Mouse (Mus musculus) kidney, embryonic 16.5 days (tissue): ENCODE measurements around the gene Dhdds. TPM values are rescaled to one million over a fixed set of nuclear protein-coding genes. Genes with fewer than 3 reads are reported as not detected.

Experiments used
- ATAC-seq: fragments of 200-750 bp; cut with Nextera tagmentation; 2 replicates; pipeline ENCODE4 v1.8.0; 2017; ENCODE audit warnings: moderate TSS enrichment; ENCODE audit not compliant: low FRiP score, low TSS enrichment
- H3K27ac ChIP-seq: fragments of 300-500 bp; sonication (generic); 2 replicates; pipeline ENCODE4 v1.5.1; 2014; ENCODE audit warnings: low read length
- H3K27me3 ChIP-seq: fragments of 300-500 bp; sonication (generic); 2 replicates; pipeline ENCODE4 v1.6.1; 2014; ENCODE audit warnings: low read length, control low read depth, mixed read lengths; ENCODE audit not compliant: insufficient read depth
- H3K36me3 ChIP-seq: fragments of 300-500 bp; sonication (generic); 2 replicates; pipeline ENCODE4 v1.6.1; 2014; ENCODE audit warnings: low read length, control low read depth, mixed read lengths; ENCODE audit not compliant: insufficient read depth
- H3K4me1 ChIP-seq: fragments of 300-500 bp; sonication (generic); 2 replicates; pipeline ENCODE4 v1.6.1; 2014; ENCODE audit warnings: low read length, control low read depth, mixed read lengths; ENCODE audit not compliant: insufficient read depth
- H3K4me2 ChIP-seq: fragments of 300-500 bp; sonication (generic); replicated peaks from 2 replicates; pipeline ENCODE4 v1.6.1; 2014; ENCODE audit warnings: low read depth, low read length
- H3K4me3 ChIP-seq: fragments of 300-500 bp; sonication (generic); 2 replicates; pipeline ENCODE4 v1.5.1; 2014; ENCODE audit warnings: mild to moderate bottlenecking, low read length
- H3K9ac ChIP-seq: fragments of 300-500 bp; sonication (generic); replicated peaks from 2 replicates; pipeline ENCODE4 v1.6.1; 2014; ENCODE audit warnings: low read length
- H3K9me3 ChIP-seq: fragments of 300-500 bp; sonication (generic); 2 replicates; pipeline ENCODE4 v1.6.1; 2016; ENCODE audit warnings: low read length, control low read depth
- WGBS: fragments of 180-500 bp; shearing (Covaris S2); extraction: QIAGEN DNeasy Blood & Tissue Kit; methylation state at CpG from one replicate; pipeline ENCODE4 v1.1.7; 2014; 5-methylcytosine and 5-hydroxymethylcytosine counted together
- polyA plus RNA-seq: library from polyadenylated mRNA; unstranded; fragments of >200 nt; fragmentation: Nextera tagmentation; extraction: Ambion mirVana; gene quantifications from 2 replicates; pipeline ENCODE4 v1.2.1, GENCODE M21; 2015

Dhdds gene
- polyA plus RNA-seq: 51.7 and 53.1 TPM in 2 replicates

DNA sequence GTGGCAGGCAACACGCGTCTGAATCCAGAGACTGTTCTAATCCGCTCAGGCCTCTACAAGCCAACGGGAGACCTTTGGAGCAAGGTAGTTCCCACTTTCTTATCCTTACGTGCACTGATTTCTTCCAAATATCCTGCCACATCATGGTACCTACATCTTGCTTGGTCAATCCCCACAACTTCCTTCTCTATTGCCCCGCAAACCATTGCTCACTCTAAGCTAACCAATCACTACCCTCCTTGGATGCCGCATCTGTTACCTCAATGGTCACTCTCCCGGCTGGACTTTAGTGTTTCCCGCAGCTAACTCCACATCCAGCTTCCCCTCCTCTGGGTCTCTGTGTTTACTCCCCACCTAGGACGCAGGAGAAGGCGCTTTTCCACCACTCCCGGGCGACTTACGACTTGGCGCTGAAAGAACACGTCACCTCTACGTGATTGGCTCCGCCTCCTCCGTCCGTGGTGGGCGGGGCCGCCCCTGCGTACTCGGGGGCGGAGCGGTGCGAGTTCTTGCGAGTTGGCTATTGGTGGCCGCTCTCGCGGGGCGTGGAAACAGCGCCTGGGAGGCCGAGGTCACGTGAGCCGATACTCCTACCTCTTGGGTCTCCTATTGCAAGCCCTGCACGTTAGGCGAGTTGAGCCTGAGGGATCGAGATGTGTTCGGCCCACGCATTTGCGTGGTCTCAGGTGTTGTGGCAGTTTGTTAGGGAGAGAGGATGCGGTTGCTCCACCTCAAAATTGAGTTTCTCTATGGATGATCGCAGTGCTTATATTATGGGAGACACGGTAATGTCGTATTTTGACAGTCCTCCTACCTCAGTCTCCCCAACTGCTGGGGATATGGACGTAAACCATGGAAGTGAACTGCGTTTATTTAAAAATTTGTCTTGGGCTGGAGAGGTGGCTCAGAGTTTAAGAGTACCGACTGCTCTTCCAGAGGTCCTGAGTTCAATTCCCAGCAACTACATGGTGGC, at the start of gene Dhdds:
Gene Dhdds (minus strand): TSS at position 453 of the 973 bp plus-strand sequence.
- Histone ChIP-seq H3K4me3 (peak within 1 kb of the TSS; percentile 76), H3K27me3 (no peaks in the 10 kb centered on the region), H3K27ac (peak within 1 kb of the TSS; percentile 56), H3K4me1 (peaks cover 11% of the 10 kb centered on the region; the same call in 1 of the 2 replicates), H3K4me2 (peak within 1 kb of the TSS; percentile 86), H3K9ac (peak within 1 kb of the TSS; percentile 82), H3K9me3 (no peaks in the 10 kb centered on the region), H3K36me3 (0 out of 2 replicates have a peak, but pooled peaks cover 2% of the 10 kb centered on the region)
- ATAC-seq: peak; percentile 98
- WGBS: 1% methylated on average over 49 of the region's 49 CpGs

GRCm38 (mm10) chr4:134047648-134048047, 46.9 kb upstream of the Dhdds start:
- no peak overlapping the region for H3K27ac ChIP-seq
- no peak overlapping the region for H3K4me3 ChIP-seq
- H3K9me3 ChIP-seq: no peaks in the 10 kb centered on the region
- no peak overlapping the region for H3K9ac ChIP-seq
- H3K4me2 ChIP-seq: no peak overlapping the region
- H3K36me3 ChIP-seq: no peaks in the 10 kb centered on the region
- no peaks in the 10 kb centered on the region for H3K4me1 ChIP-seq
- no peaks in the 10 kb centered on the region for H3K27me3 ChIP-seq
- no peak for ATAC-seq
- 56% methylated on average over 5 of the region's 5 CpGs for WGBS

DNA sequence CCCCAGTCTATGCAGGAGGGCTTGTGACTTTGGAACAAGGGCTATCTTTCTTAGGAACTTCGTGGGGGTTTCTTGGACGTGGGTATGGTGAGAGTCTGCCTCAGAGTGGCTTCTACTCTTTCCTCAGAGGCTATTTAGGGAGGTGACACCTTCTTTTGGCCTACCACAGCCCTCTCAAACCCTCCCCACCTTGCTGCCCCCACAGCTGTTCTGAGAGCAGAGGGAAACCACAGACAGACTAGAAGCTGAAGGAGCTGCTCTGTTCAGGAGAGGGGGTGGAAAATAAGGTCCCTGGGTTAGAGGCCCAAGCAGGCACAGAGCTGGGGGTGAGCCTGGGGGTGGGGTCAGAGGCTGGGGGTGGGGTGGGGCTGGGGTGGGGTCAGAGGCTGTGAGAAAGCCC, 42.3 kb upstream of the Dhdds start:
- H3K4me3 ChIP-seq: no peak overlapping the region
- no peak overlapping the region for H3K4me2 ChIP-seq
- WGBS: 56% methylated on average over 2 of the region's 2 CpGs
- H3K36me3 ChIP-seq: no peaks in the 10 kb centered on the region
- no peaks in the 10 kb centered on the region for H3K9me3 ChIP-seq
- H3K27ac ChIP-seq: no peak overlapping the region
- no peak overlapping the region for H3K9ac ChIP-seq
- H3K27me3 ChIP-seq: no peaks in the 10 kb centered on the region
- no peak for ATAC-seq
- peaks cover 7% of the 10 kb centered on the region; the same call in 1 of the 2 replicates for H3K4me1 ChIP-seq

GRCm38 (mm10) chr4:134041317-134042123, 40.8 kb upstream of the Dhdds start:
- Histone ChIP-seq H3K36me3 (no peaks in the 10 kb centered on the region), H3K27me3 (no peaks in the 10 kb centered on the region), H3K9me3 (no peaks in the 10 kb centered on the region), H3K27ac (no peak overlapping the region), H3K4me1 (peaks cover 7% of the 10 kb centered on the region; the same call in 1 of the 2 replicates), H3K4me2 (no peak overlapping the region), H3K4me3 (no peak overlapping the region), H3K9ac (no peak overlapping the region)
- WGBS: 33% methylated on average over 9 of the region's 9 CpGs
- peak; percentile 65; the same call in 1 of the 2 replicates for ATAC-seq

DNA sequence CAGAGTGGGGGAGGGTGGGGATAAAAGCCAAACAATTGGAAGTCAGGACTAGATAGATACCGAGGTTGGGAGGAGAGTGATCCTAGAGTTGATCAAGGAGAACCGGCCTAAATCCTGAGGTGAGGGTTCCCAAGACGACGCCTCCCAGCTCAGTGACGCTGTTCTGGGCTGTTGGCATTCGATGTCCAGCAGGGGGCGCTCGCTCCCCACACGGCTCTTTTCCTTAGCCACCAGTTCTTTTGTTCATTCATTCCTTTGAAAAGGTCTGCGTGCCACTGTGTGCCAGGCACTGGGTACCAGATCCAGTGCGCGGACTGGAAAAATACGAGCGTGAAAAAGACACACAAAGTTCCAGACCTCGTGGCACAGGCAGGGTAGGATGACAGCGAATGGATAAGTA, 35.2 kb upstream of the Dhdds start:
- no peaks in the 10 kb centered on the region for H3K9me3 ChIP-seq
- H3K27me3 ChIP-seq: no peaks in the 10 kb centered on the region
- ATAC-seq: peak; percentile 59; the same call in 1 of the 2 replicates
- no peak overlapping the region for H3K4me2 ChIP-seq
- H3K9ac ChIP-seq: no peak overlapping the region
- H3K36me3 ChIP-seq: no peaks in the 10 kb centered on the region
- H3K4me1 ChIP-seq: no peaks in the 10 kb centered on the region
- no peak overlapping the region for H3K4me3 ChIP-seq
- no peak overlapping the region for H3K27ac ChIP-seq
- 7% methylated on average over 16 of the region's 16 CpGs for WGBS

- Histone ChIP-seq H3K4me2 (no peak overlapping the region), H3K9ac (no peak overlapping the region), H3K27ac (no peak overlapping the region), H3K4me3 (no peak overlapping the region), H3K27me3 (no peaks in the 10 kb centered on the region), H3K9me3 (peaks cover 4% of the 10 kb centered on the region; the same call in 1 of the 2 replicates), H3K36me3 (no peaks in the 10 kb centered on the region), H3K4me1 (no peaks in the 10 kb centered on the region)
- 58% methylated on average over 9 of the region's 9 CpGs for WGBS
- no peak for ATAC-seq
Observed at GRCm38 (mm10) chr4:134025802-134026201, 25.1 kb upstream of the Dhdds start.

DNA sequence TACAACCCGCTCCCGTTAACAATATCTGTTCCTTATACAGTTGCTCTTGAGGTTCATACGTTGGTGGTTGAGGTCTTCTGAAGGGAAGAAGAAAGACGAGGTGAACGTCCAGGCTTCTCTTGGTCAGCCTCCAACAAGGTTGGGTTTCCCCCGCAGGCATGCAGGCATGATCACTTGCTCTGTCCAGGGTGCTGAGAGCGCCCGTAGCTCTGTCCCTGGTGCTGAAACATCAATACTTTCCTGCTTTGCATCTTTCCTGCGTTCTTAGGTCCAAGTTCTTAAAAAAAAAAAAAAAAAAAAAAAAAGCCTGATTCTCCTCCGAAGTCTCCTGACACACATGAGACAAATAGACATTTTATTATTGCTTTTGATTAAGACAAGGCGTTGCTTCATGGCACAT, 19.9 kb upstream of the Dhdds start:
- H3K4me1 ChIP-seq: peaks cover 35% of the 10 kb centered on the region
- no peaks in the 10 kb centered on the region for H3K36me3 ChIP-seq
- no peak overlapping the region for H3K4me3 ChIP-seq
- no peak for ATAC-seq
- H3K27ac ChIP-seq: no peak overlapping the region
- no peak overlapping the region for H3K9ac ChIP-seq
- 4% methylated on average over 11 of the region's 11 CpGs for WGBS
- no peak overlapping the region for H3K4me2 ChIP-seq
- no peaks in the 10 kb centered on the region for H3K9me3 ChIP-seq
- peaks cover 36% of the 10 kb centered on the region for H3K27me3 ChIP-seq

- H3K4me1 ChIP-seq: peaks cover 35% of the 10 kb centered on the region
- H3K9me3 ChIP-seq: no peaks in the 10 kb centered on the region
- ATAC-seq: no peak
- H3K27ac ChIP-seq: no peak overlapping the region
- peaks cover 36% of the 10 kb centered on the region for H3K27me3 ChIP-seq
- no peak overlapping the region for H3K4me2 ChIP-seq
- 2% methylated on average over 16 of the region's 16 CpGs for WGBS
- H3K36me3 ChIP-seq: no peaks in the 10 kb centered on the region
- H3K9ac ChIP-seq: no peak overlapping the region
- H3K4me3 ChIP-seq: no peak overlapping the region
Observed at GRCm38 (mm10) chr4:134019641-134020351, 19.1 kb upstream of the Dhdds start.

GRCm38 (mm10) chr4:134019210-134019609, 18.5 kb upstream of the Dhdds start:
- Histone ChIP-seq H3K36me3 (no peaks in the 10 kb centered on the region), H3K4me2 (no peak overlapping the region)
- ATAC-seq: no peak

More at GRCm38 (mm10) chr4:134019210-134019609, 18.5 kb upstream of the Dhdds start:
- peaks cover 35% of the 10 kb centered on the region for H3K4me1 ChIP-seq
- no peaks in the 10 kb centered on the region for H3K9me3 ChIP-seq
- WGBS: under 1% methylated on average over 9 of the region's 10 CpGs
- no peak overlapping the region for H3K27ac ChIP-seq
- no peak overlapping the region for H3K9ac ChIP-seq
- H3K27me3 ChIP-seq: peaks cover 36% of the 10 kb centered on the region
- no peak overlapping the region for H3K4me3 ChIP-seq
